8 mouse cellular contexts compared by ENCODE assay signal in the genomic region with DNA sequence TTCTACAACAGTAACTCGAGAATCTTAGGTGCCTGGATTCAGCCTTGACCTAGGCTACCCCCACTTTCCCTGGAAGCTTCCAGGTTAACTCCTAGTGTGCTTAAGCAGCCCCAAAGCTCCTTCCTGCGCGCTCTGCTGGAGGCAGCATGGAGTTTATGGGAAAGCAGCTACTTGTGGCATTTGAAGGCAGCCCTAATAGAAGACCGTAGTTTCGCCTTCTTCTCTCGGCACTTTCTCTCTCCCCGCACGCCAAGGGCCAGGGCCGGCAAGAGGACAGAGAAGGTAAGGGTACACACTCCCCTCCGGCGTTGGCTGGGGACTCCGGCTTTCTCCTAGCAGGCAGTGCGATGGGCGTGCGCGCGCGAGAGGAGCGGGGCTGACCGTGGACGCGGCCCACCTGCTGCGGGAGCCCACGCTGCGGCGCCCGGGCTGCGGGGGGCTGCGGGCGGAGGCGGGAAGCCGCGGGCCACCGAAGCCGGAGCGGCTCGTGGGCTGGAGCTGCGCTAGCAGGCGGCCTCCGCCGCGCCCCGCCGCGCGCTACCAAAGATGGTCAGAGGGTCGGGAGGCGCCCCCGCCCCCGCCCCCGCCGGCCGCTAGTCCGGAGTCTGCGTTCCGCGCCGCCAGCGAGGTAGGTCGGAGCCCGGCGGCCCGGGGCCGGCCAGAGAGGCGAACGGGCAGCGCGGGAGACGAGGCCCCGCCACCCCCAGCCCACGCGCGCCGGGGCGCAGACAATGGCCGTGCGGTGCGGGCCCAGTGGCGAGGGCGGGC. TPM values are rescaled to one million over a fixed set of nuclear protein-coding genes. Genes with fewer than 3 reads are reported as not detected.
DNase-seq lines count a peak whose midpoint lies in the region; ATAC-seq and TF ChIP-seq lines count a peak whose summit lies in the region.

No protein-coding gene starts in this region.

- no peak for TF ChIP-seq CTCF in Patski (IDR thresholded peaks at IDR 0.05)

- POLR2A ChIA-PET in Patski (lab: Charles Lee) = interaction anchor here (0.9 to 1.2 kb wide), 2 partner anchors 9 to 24 kb away, joined by 3 to 4 read pairs; no protein-coding TSS in a partner anchor

- H3K36me3 ChIP-seq in forebrain, embryonic 15.5 days = no peaks in the 10 kb centered on the region
- H3K36me3 ChIP-seq in megakaryocyte, embryonic 14.5 days (replicated peaks; ENCODE audit: low read length) = peaks cover 19% of the 10 kb centered on the region

- CTCF ChIA-PET in Patski (lab: Charles Lee) = interaction anchor here (1.0 to 1.3 kb wide), 5 partner anchors 10 to 28 kb away, joined by 3 to 7 read pairs (median 3); no protein-coding TSS in a partner anchor

- peak overlapping the region; percentile 81 for H3K9ac ChIP-seq in forebrain, embryonic 15.5 days (replicated peaks)

- no peak for DNase-seq in Patski (ENCODE audit: low read depth, low spot score)
- peak; percentile 45 to 76 for DNase-seq in cerebellum, adult 18-20 months
- DNase-seq in left cerebral cortex, postnatal 10 days (ENCODE audit: extremely low spot score in 1 of 2, low spot score in 2 of 2) = peak; percentile 32 to 71
- DNase-seq in right cerebral cortex, postnatal 14 days = peak; percentile 52

- under 1% methylated on average over 52 of the region's 80 CpGs for WGBS in forebrain, embryonic 15.5 days

- in situ Hi-C loops in Patski (cut with MboI; ENCODE audit: low pct_unique_long_range_greater_than_20kb) = no loop called here

- peak overlapping the region; percentile 61 for H3K4me2 ChIP-seq in forebrain, embryonic 15.5 days (replicated peaks)

- no peaks in the 10 kb centered on the region for H3K9me3 ChIP-seq in forebrain, embryonic 15.5 days
- H3K9me3 ChIP-seq in megakaryocyte, embryonic 14.5 days = no peaks in the 10 kb centered on the region

- peak overlapping the region; percentile 70 for H3K4me3 ChIP-seq in forebrain, embryonic 15.5 days
- H3K4me3 ChIP-seq in megakaryocyte, embryonic 14.5 days (replicated peaks) = peak overlapping the region; percentile 92

- H3K4me1 ChIP-seq in forebrain, embryonic 15.5 days = peaks cover 38% of the 10 kb centered on the region
- H3K4me1 ChIP-seq in megakaryocyte, embryonic 14.5 days = peaks cover 48% of the 10 kb centered on the region

- H3K27ac ChIP-seq in forebrain, embryonic 15.5 days (replicated peaks) = peak overlapping the region; percentile 93

- ATAC-seq in Patski = peak; percentile 66
- ATAC-seq in forebrain, embryonic 15.5 days (replicated peaks) = peak; percentile 87
- ATAC-seq in hematopoietic stem cell, adult 5-6 weeks (replicated peaks in 1 of 2; ENCODE audit: insufficient read depth in 1 of 2, low FRiP score in 2 of 2, low TSS enrichment in 1 of 2, low read depth in 1 of 2, poor library complexity in 2 of 2, severe bottlenecking in 2 of 2) = peak; percentile 17 to 33; a peak in 3 of 4 replicates
- ATAC-seq in inflammation-experienced regulatory T-cells, adult 6 months = no peak

- no peaks in the 10 kb centered on the region for H3K27me3 ChIP-seq in Patski
- no peaks in the 10 kb centered on the region for H3K27me3 ChIP-seq in forebrain, embryonic 15.5 days
- H3K27me3 ChIP-seq in megakaryocyte, embryonic 14.5 days (replicated peaks) = no peaks in the 10 kb centered on the region

- intact Hi-C loops in left cerebral cortex, postnatal 10 days (cut with DNase I) = loop anchor here (5.0 kb wide), 1 partner anchor 40 kb away; a partner anchor contains a TSS

RNA-seq across cellular contexts. Expression of a gene that starts 0.8 kb away (rescaled TPM):
- polyA plus RNA-seq in Patski (2021) = 13.0 TPM
- polyA plus RNA-seq in forebrain, embryonic 15.5 days (2015; fragmentation: Nextera tagmentation; extraction: Ambion mirVana) = 64.5 TPM in 2 replicates
- 23.3 and 36.3 TPM in 2 replicates for total RNA-seq in hematopoietic stem cell, adult 5-6 weeks (2017)
- total RNA-seq in left cerebral cortex, postnatal 10 days (2021) = 100 to 1,000 TPM; 130 to 143 TPM
- polyA plus RNA-seq in megakaryocyte, embryonic 14.5 days (2012; ENCODE audit: insufficient read depth, low replicate concordance) = 0.20 and 3.8 TPM in 2 replicates
- polyA plus RNA-seq in inflammation-experienced regulatory T-cells, adult 6 months (2017; shearing (Covaris generic)) = 1 to 10 TPM in 1 of 3 experiments, under 1 TPM in 1, not detected in 1; 0.12 to 1.1 TPM

RNA-seq across cellular contexts. Expression of a gene that starts 33.1 kb away (rescaled TPM):
- 26.1 TPM for polyA plus RNA-seq in Patski (2021)
- 36.7 and 38.5 TPM in 2 replicates for polyA plus RNA-seq in forebrain, embryonic 15.5 days (2015; fragmentation: Nextera tagmentation; extraction: Ambion mirVana)
- 30.1 and 35.8 TPM in 2 replicates for total RNA-seq in hematopoietic stem cell, adult 5-6 weeks (2017)
- total RNA-seq in left cerebral cortex, postnatal 10 days (2021) = 10 to 100 TPM; 15.8 to 19.0 TPM
- polyA plus RNA-seq in megakaryocyte, embryonic 14.5 days (2012; ENCODE audit: insufficient read depth, low replicate concordance) = 5.8 TPM in 1 of 2 replicates, not detected in the other
- 10 to 100 TPM; 42.9 to 51.1 (median 50.9) TPM for polyA plus RNA-seq in inflammation-experienced regulatory T-cells, adult 6 months (2017; shearing (Covaris generic))

RNA-seq across cellular contexts. Expression of a gene that starts 33.2 kb away (rescaled TPM):
- 8.5 TPM for polyA plus RNA-seq in Patski (2021)
- 2.6 and 3.1 TPM in 2 replicates for polyA plus RNA-seq in forebrain, embryonic 15.5 days (2015; fragmentation: Nextera tagmentation; extraction: Ambion mirVana)
- 4.5 and 8.9 TPM in 2 replicates for total RNA-seq in hematopoietic stem cell, adult 5-6 weeks (2017)
- 1 to 10 TPM; 2.4 to 2.5 TPM for total RNA-seq in left cerebral cortex, postnatal 10 days (2021)
- polyA plus RNA-seq in megakaryocyte, embryonic 14.5 days (2012; ENCODE audit: insufficient read depth, low replicate concordance) = 0.54 TPM in 1 of 2 replicates, not detected in the other
- 1 to 10 TPM; 3.8 to 4.6 (median 4.3) TPM for polyA plus RNA-seq in inflammation-experienced regulatory T-cells, adult 6 months (2017; shearing (Covaris generic))

RNA-seq across cellular contexts. Expression of a gene that starts 38.8 kb away (rescaled TPM):
- 226 TPM for polyA plus RNA-seq in Patski (2021)
- 299 and 312 TPM in 2 replicates for polyA plus RNA-seq in forebrain, embryonic 15.5 days (2015; fragmentation: Nextera tagmentation; extraction: Ambion mirVana)
- 543 and 668 TPM in 2 replicates for total RNA-seq in hematopoietic stem cell, adult 5-6 weeks (2017)
- total RNA-seq in left cerebral cortex, postnatal 10 days (2021) = 100 to 1,000 TPM; 138 to 143 TPM
- polyA plus RNA-seq in megakaryocyte, embryonic 14.5 days (2012; ENCODE audit: insufficient read depth, low replicate concordance) = 26.3 TPM in 1 of 2 replicates, not detected in the other
- 100 to 1,000 TPM; 304 to 401 (median 325) TPM for polyA plus RNA-seq in inflammation-experienced regulatory T-cells, adult 6 months (2017; shearing (Covaris generic))
